Mouse (Mus musculus) CD4-positive helper T cell, adult 2 months (primary cell): Measurements from ENCODE around the gene Smurf2.
A peak's percentile ranks its signal among the peaks of the same experiment; 100 is the strongest.

Experiments
- DNase-seq: peaks from one replicate; pipeline ENCODE4 v3.0.0-alpha.2; 2012; ENCODE audit warnings: low read depth, missing footprints, low spot score

Smurf2 gene

DNA sequence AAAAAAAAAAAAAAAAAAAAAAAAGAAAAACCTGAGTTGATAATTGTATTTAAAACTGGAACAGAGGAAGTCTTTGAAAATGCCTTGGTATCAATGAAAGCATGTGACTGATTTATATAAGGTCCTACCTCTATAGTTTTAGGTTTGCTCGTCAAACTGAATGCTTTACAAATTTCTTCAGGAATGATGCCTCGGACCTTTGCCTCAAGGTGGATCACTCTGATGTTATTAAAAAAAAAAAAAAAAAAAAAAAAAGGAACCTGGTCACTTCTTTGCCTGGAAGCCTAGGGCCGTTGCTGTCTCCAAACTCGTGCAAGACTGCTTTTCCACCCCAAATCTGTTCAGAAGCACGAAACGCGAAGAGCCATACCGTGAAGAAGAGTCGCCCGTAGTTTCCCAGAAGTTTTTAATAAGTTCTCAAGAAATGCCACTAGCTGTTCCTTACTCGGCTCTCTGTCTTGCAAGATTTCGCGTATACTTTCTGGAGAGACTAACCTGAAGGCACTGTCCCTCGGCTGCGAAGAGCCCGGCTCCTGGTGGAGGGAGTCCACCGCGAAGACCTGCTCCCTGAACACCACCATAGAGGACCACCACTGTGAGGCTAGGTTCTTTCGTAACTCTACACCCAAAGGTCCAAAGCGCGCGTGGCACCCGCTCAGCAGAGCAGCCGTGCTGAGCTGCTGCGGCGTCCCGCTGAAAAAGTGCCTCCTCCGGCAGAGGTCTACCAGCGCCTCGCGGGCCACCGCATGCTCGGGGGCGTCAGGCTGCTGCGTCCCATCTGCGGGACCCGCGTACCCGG is 141.7 kb downstream of the Smurf2 start:
- no peak for DNase-seq

DNA sequence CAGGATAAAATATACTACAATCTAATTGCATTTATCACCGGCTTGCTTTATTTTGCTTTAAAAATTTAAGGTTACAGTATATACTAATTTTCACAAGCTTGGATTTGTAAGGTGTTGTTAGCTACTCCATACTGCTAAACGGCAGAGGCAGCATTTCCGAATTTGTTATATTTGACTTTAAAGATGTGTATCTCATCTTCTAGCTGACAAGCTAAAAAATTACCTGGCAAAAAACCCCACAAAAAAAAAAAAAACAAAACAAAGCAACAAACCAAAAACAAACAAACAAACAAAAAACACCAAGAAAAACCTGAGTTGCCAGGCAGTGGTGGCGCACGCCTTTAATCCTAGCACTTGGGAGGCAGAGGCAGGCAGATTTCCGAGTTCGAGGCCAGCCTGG is 142.4 kb downstream of the Smurf2 start:
- DNase-seq, result peak; percentile 55

DNA sequence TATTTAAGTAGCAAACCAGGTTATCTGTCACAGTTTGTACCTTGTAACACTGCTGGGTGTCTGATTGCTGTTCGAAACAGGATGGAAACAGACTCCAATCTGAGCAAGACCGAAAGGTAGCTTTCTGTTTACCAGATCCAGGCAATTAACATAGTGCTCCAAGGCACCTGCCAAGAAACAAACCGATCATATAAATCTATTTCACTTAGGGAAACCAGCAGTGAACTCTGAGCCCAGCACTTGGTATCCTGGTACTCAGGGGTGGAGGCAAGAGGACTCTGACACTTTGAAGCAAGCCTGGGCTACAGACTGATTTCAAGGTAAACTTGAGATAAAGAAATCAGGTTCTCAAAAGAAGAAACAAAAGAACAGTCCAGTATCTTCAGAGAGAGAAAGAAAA is 143.1 kb downstream of the Smurf2 start:
- peak; percentile 36 for DNase-seq

DNA sequence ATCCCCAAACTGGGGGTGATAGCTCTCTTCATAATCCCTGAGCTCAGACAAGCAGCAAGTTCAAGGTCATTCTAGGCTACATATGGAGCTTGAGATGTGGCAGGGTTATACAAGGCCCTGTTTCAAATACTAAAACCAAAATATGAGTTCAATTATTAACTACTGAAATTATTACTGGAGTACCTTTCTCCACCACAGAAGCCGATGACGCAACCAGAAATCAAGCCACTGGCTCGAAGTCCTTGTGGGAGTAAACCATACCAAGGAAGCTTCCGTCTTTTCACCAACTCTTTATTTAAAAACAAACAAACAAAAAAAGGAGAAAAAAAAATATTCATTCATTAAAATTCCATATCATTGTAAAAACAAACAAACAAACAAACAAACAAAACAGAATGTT is 143.6 kb downstream of the Smurf2 start:
- DNase-seq, result no peak

DNA sequence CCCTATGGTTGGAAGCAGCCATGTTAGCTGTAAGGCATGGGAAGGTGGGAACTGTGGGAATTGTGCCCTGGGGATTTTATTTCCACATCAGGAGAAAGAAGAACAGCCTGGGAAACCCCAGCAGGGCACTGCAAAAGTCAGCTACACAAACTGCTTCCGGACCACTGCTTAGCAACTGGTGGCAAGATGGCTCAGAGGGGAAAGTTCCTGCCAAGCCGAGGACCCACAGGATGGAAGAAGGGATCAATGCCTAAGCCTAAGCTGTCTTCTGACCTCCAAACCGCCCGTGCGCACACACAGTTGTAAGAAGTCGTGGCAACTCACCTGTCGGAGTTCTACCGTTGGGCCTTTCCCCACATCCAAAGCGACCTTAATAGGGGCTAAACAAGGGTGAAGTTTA is 147.5 kb downstream of the Smurf2 start:
- DNase-seq, result no peak

DNA sequence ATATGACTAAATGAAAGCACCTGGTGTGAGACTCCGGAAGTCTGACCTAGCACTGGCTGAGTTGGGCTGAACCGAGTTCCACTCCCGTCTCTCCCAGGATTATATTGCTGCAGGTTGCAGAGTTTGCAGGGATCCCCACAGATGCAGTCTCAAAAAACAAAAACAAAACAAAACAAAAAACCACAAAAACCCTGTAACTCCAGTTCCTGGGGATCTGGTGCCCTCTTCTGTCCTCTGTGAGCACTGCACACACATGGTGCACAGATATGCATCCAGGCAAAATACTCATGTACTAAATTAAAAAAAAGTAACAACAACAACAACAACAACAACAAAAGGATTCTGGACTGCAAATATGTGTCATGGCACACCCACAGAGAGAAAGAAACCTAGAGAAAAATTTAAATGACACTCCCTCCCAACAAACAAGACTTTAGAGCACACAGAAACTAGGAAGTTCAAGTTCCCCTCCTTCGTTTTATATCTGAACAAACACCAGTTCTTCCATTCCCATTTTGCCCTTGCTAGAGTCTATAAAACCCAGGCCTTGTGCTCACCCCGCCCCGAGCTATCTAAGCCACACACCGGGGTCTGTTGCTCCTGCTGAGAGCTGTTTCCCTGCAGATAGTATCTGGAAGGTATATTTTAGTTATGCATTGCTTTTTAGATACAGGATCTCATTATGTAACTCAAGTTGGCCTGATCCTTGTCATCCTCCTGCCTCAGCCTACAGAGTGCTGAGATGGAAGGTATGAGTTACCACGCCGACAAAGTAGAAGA is 150.1 kb downstream of the Smurf2 start:
- peak; percentile 74 for DNase-seq
